Mouse (Mus musculus) neural tube, embryonic 14.5 days (tissue): ENCODE data around the gene Vcl. TPM values are rescaled to one million over a fixed set of nuclear protein-coding genes. Genes with fewer than 3 reads are reported as not detected.
A peak's percentile ranks its signal among the peaks of the same experiment; 100 is the strongest.

Experiments used
- ATAC-seq: fragments of 200-750 bp; cut with Nextera tagmentation; 2 replicates; pipeline ENCODE4 v1.8.0; 2017; ENCODE audit warnings: low read depth, mild to moderate bottlenecking, moderate TSS enrichment, moderate library complexity
- H3K27ac ChIP-seq: fragments of 300-500 bp; sonication (generic); 2 replicates; pipeline ENCODE4 v1.5.1; 2014; ENCODE audit warnings: low read depth, mild to moderate bottlenecking, control low read depth, low read length, moderate library complexity, mixed read lengths
- H3K27me3 ChIP-seq: fragments of 300-500 bp; sonication (generic); 2 replicates; pipeline ENCODE4 v1.6.1; 2014; ENCODE audit warnings: low read length; ENCODE audit not compliant: control insufficient read depth, insufficient read depth
- H3K36me3 ChIP-seq: fragments of 300-500 bp; sonication (generic); 2 replicates; pipeline ENCODE4 v1.6.1; 2014; ENCODE audit warnings: low read length, mixed read lengths; ENCODE audit not compliant: control insufficient read depth, insufficient read depth
- H3K4me1 ChIP-seq: fragments of 300-500 bp; sonication (generic); 2 replicates; pipeline ENCODE4 v1.6.1; 2014; ENCODE audit warnings: low read length; ENCODE audit not compliant: control insufficient read depth, insufficient read depth
- H3K4me2 ChIP-seq: fragments of 300-500 bp; sonication (generic); 2 replicates; pipeline ENCODE4 v1.6.1; 2014; ENCODE audit warnings: mild to moderate bottlenecking, low read depth, low read length, control low read depth
- H3K4me3 ChIP-seq: fragments of 300-500 bp; sonication (generic); 2 replicates; pipeline ENCODE4 v1.5.1; 2014; ENCODE audit warnings: low read depth, low read length, control low read depth, mixed read lengths
- H3K9ac ChIP-seq: fragments of 300-500 bp; sonication (generic); replicated peaks from 2 replicates; pipeline ENCODE4 v1.6.1; 2014; ENCODE audit warnings: low read depth, mild to moderate bottlenecking, control low read depth, low read length, mixed read lengths
- H3K9me3 ChIP-seq: fragments of 300-500 bp; sonication (generic); 2 replicates; pipeline ENCODE4 v1.6.1; 2016; ENCODE audit warnings: low read length; ENCODE audit not compliant: control insufficient read depth
- WGBS: fragments of 180-500 bp; shearing (Covaris S2); extraction: QIAGEN DNeasy Blood & Tissue Kit; methylation state at CpG from one replicate; pipeline ENCODE4 v1.1.7; 2014; 5-methylcytosine and 5-hydroxymethylcytosine counted together
- polyA plus RNA-seq: library from polyadenylated mRNA; unstranded; fragments of >200 nt; fragmentation: Nextera tagmentation; extraction: Ambion mirVana; gene quantifications from 2 replicates; pipeline ENCODE4 v1.2.1, GENCODE M21; 2014

The Vcl gene
- polyA plus RNA-seq, 1 experiment from 2014 or later: 18.2 TPM

DNA sequence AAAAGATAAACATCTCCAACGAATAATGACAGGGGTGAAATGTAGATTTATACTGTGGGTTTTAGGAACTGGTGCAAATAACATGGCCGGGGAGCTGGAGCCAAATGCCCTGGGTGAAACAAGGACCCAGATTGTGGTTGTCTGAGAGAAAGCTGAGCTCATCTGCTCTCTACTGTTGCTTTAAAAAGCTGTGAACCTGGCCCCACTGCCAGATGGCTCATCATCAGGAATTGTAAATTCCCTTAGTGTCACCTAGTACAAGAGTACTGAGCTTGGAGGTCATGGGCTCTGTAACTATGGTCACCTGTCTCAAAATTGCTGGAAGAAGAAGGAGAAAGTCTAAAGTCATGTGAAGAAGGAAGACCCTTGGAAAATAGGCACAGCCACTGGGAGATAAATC is 129.8 kb downstream of the Vcl start:
- H3K27me3 ChIP-seq: no peaks in the 10 kb centered on the region
- ATAC-seq: no peak
- H3K9me3 ChIP-seq: no peaks in the 10 kb centered on the region
- H3K4me2 ChIP-seq: no peak overlapping the region
- H3K4me1 ChIP-seq: no peaks in the 10 kb centered on the region
- no peak overlapping the region for H3K4me3 ChIP-seq
- H3K27ac ChIP-seq: no peak overlapping the region
- no peaks in the 10 kb centered on the region for H3K36me3 ChIP-seq
- 89% methylated on average over 2 of the region's 2 CpGs for WGBS
- no peak overlapping the region for H3K9ac ChIP-seq

DNA sequence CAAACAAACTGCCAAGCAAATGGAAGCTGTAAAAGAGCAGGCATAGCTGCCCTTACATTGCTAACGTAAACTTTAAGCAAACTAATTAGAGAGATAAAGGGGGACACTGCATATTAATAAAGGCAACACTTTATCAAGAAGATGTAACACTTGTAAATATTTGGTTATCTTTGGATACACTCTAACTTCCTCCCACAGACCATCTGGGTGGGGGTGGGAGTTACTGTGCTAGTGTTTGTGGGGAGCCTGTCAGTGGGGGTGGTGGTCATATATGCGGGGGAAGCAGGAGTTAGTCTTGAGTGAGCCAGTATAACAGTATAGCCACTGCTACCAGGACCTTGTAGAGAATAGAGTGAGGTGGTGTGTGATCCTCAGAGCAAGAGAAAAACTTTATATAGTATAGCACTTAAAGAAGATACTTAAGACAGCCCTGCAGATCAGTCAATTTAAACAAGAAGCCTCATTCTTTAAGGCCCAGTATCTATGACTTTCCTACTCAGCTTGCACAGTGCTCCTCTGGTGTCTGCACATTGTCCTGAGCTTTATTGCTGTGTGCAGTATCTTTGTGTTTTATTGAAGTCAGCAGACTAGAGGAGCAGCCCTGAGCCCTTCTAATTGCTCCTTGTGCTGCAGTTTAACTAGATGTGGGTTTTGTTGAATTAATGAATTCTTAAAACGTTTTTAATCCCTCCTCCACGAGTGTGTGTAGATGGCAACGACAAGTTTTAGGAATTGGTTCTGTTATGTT is 133.7 kb downstream of the Vcl start:
- Histone ChIP-seq H3K9ac (no peak overlapping the region), H3K27ac (no peak overlapping the region), H3K4me3 (no peak overlapping the region)

DNA sequence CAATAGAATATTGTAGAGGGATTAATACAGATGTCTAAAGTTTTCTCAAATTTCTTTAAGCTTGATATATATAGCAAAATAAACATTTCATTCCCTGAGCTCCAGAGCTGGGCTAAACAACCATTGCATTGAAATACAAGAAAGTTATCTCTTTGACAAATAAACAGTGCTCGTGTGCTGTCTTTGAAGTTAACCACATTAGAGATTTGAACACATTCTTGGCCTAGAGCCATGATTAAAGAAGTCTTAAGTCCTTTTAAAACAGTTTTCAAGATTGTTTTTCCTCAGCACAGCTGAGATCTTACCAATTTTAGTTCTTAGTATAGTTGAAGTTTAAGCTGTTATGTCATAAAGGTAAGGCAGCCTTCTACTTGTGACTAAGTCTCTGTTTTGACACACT is 135.1 kb downstream of the Vcl start:
- no peaks in the 10 kb centered on the region for H3K36me3 ChIP-seq
- 63% methylated on average over 1 of the region's 1 CpGs for WGBS
- no peaks in the 10 kb centered on the region for H3K27me3 ChIP-seq
- no peak overlapping the region for H3K4me3 ChIP-seq
- no peak overlapping the region for H3K9ac ChIP-seq
- H3K4me2 ChIP-seq: no peak overlapping the region
- no peaks in the 10 kb centered on the region for H3K9me3 ChIP-seq
- no peak for ATAC-seq
- H3K4me1 ChIP-seq: no peaks in the 10 kb centered on the region
- H3K27ac ChIP-seq: no peak overlapping the region

More for the DNA sequence above, 133.7 kb downstream of the Vcl start:
- 52% methylated on average over 5 of the region's 5 CpGs for WGBS
- Histone ChIP-seq H3K27me3 (no peaks in the 10 kb centered on the region), H3K36me3 (no peaks in the 10 kb centered on the region), H3K9me3 (no peaks in the 10 kb centered on the region), H3K4me1 (no peaks in the 10 kb centered on the region), H3K4me2 (no peak overlapping the region)
- ATAC-seq: no peak

DNA sequence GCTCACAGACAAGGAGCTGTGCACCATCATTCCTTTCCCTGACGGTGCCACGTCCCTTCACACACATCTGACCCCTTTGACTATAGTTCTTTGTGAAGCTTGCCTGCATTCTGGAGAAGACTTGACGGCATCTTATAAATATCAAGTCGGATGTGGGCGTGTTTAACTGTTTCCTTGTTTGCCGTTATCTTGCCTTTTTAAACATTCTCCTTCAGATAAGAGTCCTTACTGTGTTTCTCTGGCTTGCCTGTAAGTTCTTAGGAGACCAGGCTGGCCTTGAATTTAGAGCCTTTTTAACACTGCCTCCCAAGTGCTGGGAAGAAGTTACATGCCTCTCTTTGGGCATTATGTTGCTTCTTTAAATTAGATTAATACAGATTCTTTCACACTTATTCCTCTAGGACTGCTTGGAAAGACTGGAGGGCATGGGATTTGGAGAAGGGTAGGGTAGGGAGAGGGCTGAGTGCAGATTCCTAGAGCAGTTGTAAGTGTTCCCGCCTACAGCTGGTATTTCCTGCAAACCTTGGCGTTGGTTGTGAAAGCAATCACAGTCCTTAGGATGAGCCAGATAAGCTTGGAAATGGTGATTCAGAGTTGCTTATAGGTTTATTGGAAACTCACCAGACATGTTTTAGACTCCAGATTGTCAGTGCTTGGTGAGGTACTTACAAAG is 136.4 kb downstream of the Vcl start:
- Histone ChIP-seq H3K4me3 (no peak overlapping the region), H3K36me3 (no peaks in the 10 kb centered on the region), H3K9me3 (no peaks in the 10 kb centered on the region), H3K4me1 (no peaks in the 10 kb centered on the region), H3K9ac (no peak overlapping the region), H3K27ac (no peak overlapping the region), H3K27me3 (no peaks in the 10 kb centered on the region), H3K4me2 (no peak overlapping the region)
- WGBS: 76% methylated on average over 8 of the region's 8 CpGs
- no peak for ATAC-seq

DNA sequence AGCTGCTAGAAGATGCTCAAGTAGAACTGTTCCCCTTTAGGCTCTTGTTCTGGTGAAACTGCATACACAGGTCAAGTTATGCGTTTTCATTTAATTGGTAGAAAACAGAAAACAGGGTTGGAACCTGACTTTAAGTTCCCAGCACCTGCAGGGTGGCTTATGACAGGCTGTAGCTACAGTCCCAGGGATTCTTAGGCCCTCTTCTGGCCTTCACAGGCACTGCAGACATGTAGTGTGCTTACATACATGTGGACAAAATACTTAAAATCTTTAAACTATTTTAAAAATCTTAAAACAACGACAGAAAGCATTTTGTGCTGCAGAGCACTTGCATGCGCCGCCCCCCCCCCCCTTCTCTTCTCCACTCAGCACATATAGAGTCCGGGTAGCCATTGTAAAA is 140.4 kb downstream of the Vcl start:
- WGBS: 94% methylated on average over 4 of the region's 5 CpGs
- no peak for ATAC-seq
- no peaks in the 10 kb centered on the region for H3K4me1 ChIP-seq
- H3K36me3 ChIP-seq: no peaks in the 10 kb centered on the region
- no peak overlapping the region for H3K4me2 ChIP-seq
- no peaks in the 10 kb centered on the region for H3K9me3 ChIP-seq
- H3K27me3 ChIP-seq: no peaks in the 10 kb centered on the region
- no peak overlapping the region for H3K4me3 ChIP-seq
- no peak overlapping the region for H3K9ac ChIP-seq
- no peak overlapping the region for H3K27ac ChIP-seq

DNA sequence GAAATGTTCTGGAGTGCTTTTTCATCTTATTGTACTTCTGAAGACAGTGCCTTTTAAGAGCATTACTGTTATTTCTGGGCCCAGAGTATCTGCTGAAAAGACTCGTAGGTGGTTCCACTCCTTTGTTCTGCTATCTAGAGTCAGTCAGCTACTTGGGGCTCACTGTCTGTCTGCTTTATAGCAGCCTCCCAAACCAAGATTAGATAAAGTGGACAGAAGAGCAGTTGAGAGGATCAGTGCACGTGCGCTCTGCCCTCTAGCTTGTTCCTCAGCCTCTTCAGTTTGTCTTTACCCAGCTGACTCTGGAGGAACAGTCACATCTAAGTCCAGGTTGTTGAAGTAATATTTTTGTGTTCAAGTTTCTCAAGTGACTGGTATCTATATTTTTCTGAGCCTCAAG is 144.8 kb downstream of the Vcl start:
- no peaks in the 10 kb centered on the region for H3K9me3 ChIP-seq
- H3K4me2 ChIP-seq: no peak overlapping the region
- peaks cover 7% of the 10 kb centered on the region; the same call in 1 of the 2 replicates for H3K4me1 ChIP-seq
- H3K36me3 ChIP-seq: no peaks in the 10 kb centered on the region
- H3K27ac ChIP-seq: no peak overlapping the region
- no peak overlapping the region for H3K9ac ChIP-seq
- no peak for ATAC-seq
- H3K4me3 ChIP-seq: no peak overlapping the region
- 67% methylated on average over 3 of the region's 3 CpGs for WGBS
- H3K27me3 ChIP-seq: no peaks in the 10 kb centered on the region

DNA sequence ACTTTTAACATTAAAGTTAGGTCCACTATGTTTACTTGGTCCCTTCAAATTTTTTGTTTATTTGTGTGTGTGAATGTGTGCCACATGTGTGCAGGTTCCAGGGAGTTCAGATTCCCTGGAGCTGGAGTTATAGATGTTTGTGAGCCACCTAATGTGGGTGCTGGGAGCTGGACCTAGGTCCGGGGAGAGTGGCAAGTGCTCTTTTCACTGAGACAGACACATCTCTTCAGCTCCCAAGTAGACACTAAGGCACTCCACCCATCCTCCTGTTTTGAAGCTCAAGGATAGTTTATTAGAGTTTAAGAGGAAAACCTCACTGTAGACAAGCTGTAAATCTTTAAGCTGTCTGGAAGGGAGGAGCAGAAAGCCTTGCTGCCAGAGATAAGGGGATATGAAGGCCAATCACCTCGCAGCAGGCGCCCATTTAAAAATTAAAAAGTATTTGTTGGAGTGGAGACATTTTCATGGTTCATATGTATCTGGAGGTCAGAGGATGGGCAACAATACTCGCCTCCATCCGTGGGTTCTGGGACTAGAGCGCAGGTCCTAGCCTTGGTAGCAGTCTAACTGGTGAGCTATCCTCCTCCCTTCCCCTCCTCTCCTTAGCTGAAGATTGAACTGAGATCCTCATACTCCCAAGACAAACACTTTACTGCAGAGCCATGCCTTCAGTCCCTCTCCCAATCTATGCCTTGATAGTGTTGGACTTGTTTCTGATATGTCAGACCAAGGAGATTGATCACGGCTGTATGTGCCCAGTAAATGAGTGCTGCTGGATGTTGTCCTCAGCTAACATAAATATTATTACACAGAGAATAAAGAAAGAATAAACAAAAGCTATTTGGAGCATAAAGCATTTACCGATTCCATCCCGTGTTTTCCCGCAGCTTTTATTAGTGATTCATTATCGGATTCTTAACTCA is 145.5 kb downstream of the Vcl start:
- H3K4me1 ChIP-seq: peaks cover 7% of the 10 kb centered on the region; the same call in 1 of the 2 replicates
- 61% methylated on average over 11 of the region's 11 CpGs for WGBS
- H3K4me3 ChIP-seq: peak overlapping the region; percentile 59; the same call in 1 of the 2 replicates
- no peaks in the 10 kb centered on the region for H3K27me3 ChIP-seq
- no peak overlapping the region; the same call in 1 of the 2 replicates for H3K4me2 ChIP-seq
- H3K36me3 ChIP-seq: no peaks in the 10 kb centered on the region
- no peak overlapping the region for H3K27ac ChIP-seq
- no peak overlapping the region; the same call in 1 of the 2 replicates for H3K9ac ChIP-seq
- ATAC-seq: no peak
- no peaks in the 10 kb centered on the region for H3K9me3 ChIP-seq

DNA sequence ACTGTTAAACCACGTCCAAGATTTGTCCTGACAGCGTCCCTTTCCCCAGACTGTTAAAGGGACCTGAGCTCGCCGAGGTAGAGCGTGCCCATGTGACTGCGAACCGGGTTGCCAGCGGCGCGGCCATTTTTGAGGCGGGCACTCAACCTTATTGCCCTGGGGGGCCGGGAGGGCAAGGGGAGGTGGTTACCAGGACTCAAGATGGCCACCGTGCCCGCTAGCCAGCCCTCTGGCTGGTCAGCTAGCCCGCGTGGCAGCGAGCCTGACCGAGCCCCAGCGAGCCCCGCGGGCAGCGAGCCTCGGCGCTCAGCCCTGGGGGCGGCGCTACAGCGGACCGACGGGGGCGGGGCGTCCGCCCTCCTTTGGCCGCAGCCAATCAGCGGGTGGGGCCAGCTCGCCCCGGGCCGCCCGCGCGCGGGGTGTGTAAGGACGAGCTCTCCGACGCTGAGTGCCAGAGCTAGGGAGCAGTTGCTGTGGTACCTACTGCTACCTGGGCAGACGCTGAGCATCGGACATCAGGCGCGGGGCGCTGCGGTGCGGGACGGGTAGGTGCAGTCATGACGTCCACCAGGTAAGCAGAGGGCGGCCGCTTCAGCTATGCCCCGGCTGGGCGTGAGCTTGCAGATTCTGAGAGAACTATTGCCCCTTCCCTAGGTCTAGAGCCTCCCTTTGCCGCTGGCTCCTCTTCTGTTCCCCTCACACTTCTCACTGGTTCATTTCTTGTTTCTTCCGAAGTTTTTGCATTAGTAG is 146.7 kb downstream of the Vcl start:
- Histone ChIP-seq H3K4me2 (peak overlapping the region; percentile 70), H3K9me3 (no peaks in the 10 kb centered on the region), H3K4me1 (peaks cover 7% of the 10 kb centered on the region; the same call in 1 of the 2 replicates), H3K27me3 (no peaks in the 10 kb centered on the region), H3K36me3 (no peaks in the 10 kb centered on the region), H3K27ac (peak overlapping the region; percentile 73), H3K9ac (peak overlapping the region; percentile 64), H3K4me3 (peak overlapping the region; percentile 59)
- peak; percentile 98 for ATAC-seq
- under 1% methylated on average over 57 of the region's 59 CpGs for WGBS
